Mouse (Mus musculus) adrenal gland, postnatal 36 days (tissue): ENCODE measurements around the gene Uqcc3. TPM values are rescaled to one million over a fixed set of nuclear protein-coding genes. Genes with fewer than 3 reads are reported as not detected.
"Not testable (repeated sequence)": the region's sequence is repeated elsewhere in the genome, so short reads cannot be mapped to it uniquely, and the experiment has no call there.

Experiments
- DNase-seq, 2 experiments: peaks; one replicate each; pipeline ENCODE4 v3.0.0; 2021; ENCODE audit warnings: mixed read lengths in 1 of 2
- microRNA-seq: library from miRNA; unstranded; fragments of <30 nt; microRNA quantifications from one replicate; pipeline ENCODE4 v1.2.0, GENCODE M21; 2021
- total RNA-seq, 2 experiments: library from RNA; stranded (reverse); gene quantifications; 2 replicates each; pipeline ENCODE4 v1.2.3; 2021

Gene Uqcc3
- total RNA-seq, 2 experiments from 2014 or later = 49.9 to 79.8 TPM

- DNase-seq = peak; percentile 58 to 64
Observed at GRCm38 (mm10) chr19:8850402-8850901, 30.3 kb downstream of the Uqcc3 start, which contains the start of gene Lrrn4cl. Gene Lrrn4cl (plus strand): TSS chr19:8850768.

GRCm38 (mm10) chr19:8848356-8848755 is 32.4 kb downstream of the Uqcc3 start:
- DNase-seq = no peak

- peak; percentile 78 to 89 for DNase-seq
Observed at GRCm38 (mm10) chr19:8844371-8845129, 36.2 kb downstream of the Uqcc3 start.

- peak in 1 of 2 experiments; percentile 30 for DNase-seq
Observed at GRCm38 (mm10) chr19:8842961-8843360, 37.8 kb downstream of the Uqcc3 start.

- DNase-seq = no peak
Observed at GRCm38 (mm10) chr19:8841012-8841411, 39.7 kb downstream of the Uqcc3 start.

GRCm38 (mm10) chr19:8839908-8840791 is 40.6 kb downstream of the Uqcc3 start:
- peak; percentile 87 to 89 for DNase-seq

GRCm38 (mm10) chr19:8839103-8839907 is 41.4 kb downstream of the Uqcc3 start, which contains the start of gene Gng3:
Gene Gng3 (minus strand): TSS chr19:8839194.
- no peak for DNase-seq

- DNase-seq = peak in 1 of 2 experiments; percentile 57
Observed at GRCm38 (mm10) chr19:8838041-8838730, 42.5 kb downstream of the Uqcc3 start.

GRCm38 (mm10) chr19:8837251-8837791 is 43.4 kb downstream of the Uqcc3 start, which contains the start of gene Bscl2:
Gene Bscl2 (plus strand): TSS chr19:8837467.
- DNase-seq = peak; percentile 81 to 86

GRCm38 (mm10) chr19:8836327-8836726 is 44.4 kb downstream of the Uqcc3 start:
- DNase-seq = not testable (repeated sequence)

- DNase-seq = peak in 1 of 2 experiments; percentile 40
Observed at GRCm38 (mm10) chr19:8832971-8833370, 47.8 kb downstream of the Uqcc3 start.

- no peak for DNase-seq
Observed at GRCm38 (mm10) chr19:8831262-8831661, 49.5 kb downstream of the Uqcc3 start.

GRCm38 (mm10) chr19:8830664-8831063 is 50.1 kb downstream of the Uqcc3 start:
- DNase-seq = no peak

Small RNA genes within 50 kb of the gene (microRNA-seq; reads per million reads assigned to microRNA genes)
- not detected for gene Mir5136

Other genes with a start within 250 kb of the Uqcc3 start
- gene Chrm1, start 217.1 kb downstream of the Uqcc3 start, total RNA-seq = 1 to 10 TPM; 1.3 TPM
- gene Slc3a2, start 157.6 kb downstream of the Uqcc3 start, total RNA-seq = 100 to 1,000 TPM; 354 to 445 TPM
- 10 to 100 TPM; 52.3 to 71.2 TPM for gene Wdr74, start 145.1 kb downstream of the Uqcc3 start, total RNA-seq
- 1 to 10 TPM in 1 of 2 experiments, under 1 TPM in 1; 0.82 to 1.0 TPM for gene 1700092M07Rik, start 140.2 kb downstream of the Uqcc3 start, total RNA-seq
- gene Stx5a, start 139.5 kb downstream of the Uqcc3 start, total RNA-seq = 10 to 100 TPM; 83.6 to 92.9 TPM
- 100 to 1,000 TPM in 1 of 2 experiments, 10 to 100 TPM in 1; 94.7 to 144 TPM for gene Nxf1, start 123.8 kb downstream of the Uqcc3 start, total RNA-seq
- 100 to 1,000 TPM; 113 to 127 TPM for gene Tmem223, start 109.9 kb downstream of the Uqcc3 start, total RNA-seq
- 10 to 100 TPM; 44.8 to 69.2 TPM for gene Tmem179b, start 106.5 kb downstream of the Uqcc3 start, total RNA-seq
- gene Taf6l, start 94.5 kb downstream of the Uqcc3 start, total RNA-seq = 10 to 100 TPM; 11.2 to 16.7 TPM
- 10 to 100 TPM; 90.5 to 98.5 TPM for gene Polr2g, start 82.3 kb downstream of the Uqcc3 start, total RNA-seq
- 1 to 10 TPM; 2.0 to 2.9 TPM for gene Zbtb3, start 78.4 kb downstream of the Uqcc3 start, total RNA-seq
- 10 to 100 TPM; 31.7 to 32.2 TPM for gene Ttc9c, start 61.6 kb downstream of the Uqcc3 start, total RNA-seq
- 10 to 100 TPM; 61.8 to 67.6 TPM for gene Hnrnpul2, start 60.9 kb downstream of the Uqcc3 start, total RNA-seq
- 1 to 10 TPM in 1 of 2 experiments, not detected in 1; 1.7 TPM for gene AC129217.1, start 51.1 kb downstream of the Uqcc3 start, total RNA-seq
- gene Bscl2, start 43.5 kb downstream of the Uqcc3 start, total RNA-seq = 100 to 1,000 TPM; 132 to 176 TPM
- gene Gng3, start 41.7 kb downstream of the Uqcc3 start, total RNA-seq = 1 to 10 TPM; 5.2 to 5.4 TPM
- gene Lrrn4cl, start 30.2 kb downstream of the Uqcc3 start, total RNA-seq = 1 to 10 TPM; 4.2 to 4.5 TPM
- 100 to 1,000 TPM; 177 to 218 TPM for gene Ubxn1, start 9.4 kb downstream of the Uqcc3 start, total RNA-seq
- 10 to 100 TPM in 1 of 2 experiments, 1 to 10 TPM in 1; 5.3 to 17.6 TPM for gene Lbhd1, start 2.8 kb upstream of the Uqcc3 start, total RNA-seq
- gene Gm49403, start 3.0 kb upstream of the Uqcc3 start, total RNA-seq = not detected
- gene 1810009A15Rik, start 7.9 kb upstream of the Uqcc3 start, total RNA-seq = 10 to 100 TPM; 49.6 to 50.3 TPM
- gene Gm49416, start 8.0 kb upstream of the Uqcc3 start, total RNA-seq = 1 to 10 TPM; 1.0 to 4.2 TPM
- 10 to 100 TPM; 23.7 to 25.8 TPM for gene Ints5, start 12.1 kb upstream of the Uqcc3 start, total RNA-seq
- gene Ganab, start 17.1 kb upstream of the Uqcc3 start, total RNA-seq = 100 to 1,000 TPM; 190 to 201 TPM
- gene B3gat3, start 39.5 kb upstream of the Uqcc3 start, total RNA-seq = 10 to 100 TPM; 56.3 to 66.1 TPM
- 10 to 100 TPM; 38.7 to 61.5 TPM for gene Rom1, start 48.4 kb upstream of the Uqcc3 start, total RNA-seq
- gene Eml3, start 48.6 kb upstream of the Uqcc3 start, total RNA-seq = 10 to 100 TPM; 46.9 to 59.1 TPM
- gene Mta2, start 61.0 kb upstream of the Uqcc3 start, total RNA-seq = 10 to 100 TPM; 88.0 to 88.6 TPM
- gene Tut1, start 72.9 kb upstream of the Uqcc3 start, total RNA-seq = 10 to 100 TPM; 20.7 to 24.4 TPM
- gene Eef1g, start 86.1 kb upstream of the Uqcc3 start, total RNA-seq = 100 to 1,000 TPM; 331 to 363 TPM
- gene Ahnak, start 108.4 kb upstream of the Uqcc3 start, total RNA-seq = 100 to 1,000 TPM; 114 to 197 TPM
- not detected for gene Scgb1a1, start 207.0 kb upstream of the Uqcc3 start, total RNA-seq